Mouse (Mus musculus) forebrain, embryonic 11.5 days (tissue): Measurements from ENCODE around the gene Spint3. TPM values are rescaled to one million over a fixed set of nuclear protein-coding genes. Genes with fewer than 3 reads are reported as not detected.

Experiments
- ATAC-seq: fragments of 200-750 bp; cut with Nextera tagmentation; replicated peaks from 2 replicates; pipeline ENCODE4 v1.8.0; 2017; ENCODE audit warnings: moderate TSS enrichment; ENCODE audit not compliant: low FRiP score
- DNase-seq: peaks from one replicate; pipeline ENCODE4 v3.0.0-alpha.2; 2017; ENCODE audit warnings: low spot score
- H3K27ac ChIP-seq: fragments of 300-500 bp; sonication (generic); 2 replicates; pipeline ENCODE4 v1.5.1; 2014; ENCODE audit warnings: low read depth, low read length
- H3K27me3 ChIP-seq: fragments of 300-500 bp; sonication (generic); 2 replicates; pipeline ENCODE4 v1.6.1; 2014; ENCODE audit warnings: mild to moderate bottlenecking, low read length, mixed read lengths; ENCODE audit not compliant: control insufficient read depth, insufficient read depth
- H3K36me3 ChIP-seq: fragments of 300-500 bp; sonication (generic); 2 replicates; pipeline ENCODE4 v1.6.1; 2014; ENCODE audit warnings: mild to moderate bottlenecking, low read length, moderate library complexity, mixed read lengths; ENCODE audit not compliant: control insufficient read depth, insufficient read depth
- H3K4me1 ChIP-seq: fragments of 300-500 bp; sonication (generic); replicated peaks from 2 replicates; pipeline ENCODE4 v1.6.1; 2014; ENCODE audit warnings: low read length, mixed read lengths; ENCODE audit not compliant: control insufficient read depth, insufficient read depth
- H3K4me2 ChIP-seq: fragments of 300-500 bp; sonication (generic); 2 replicates; pipeline ENCODE4 v1.6.1; 2014; ENCODE audit warnings: low read depth, mild to moderate bottlenecking, low read length, moderate library complexity, mixed read lengths; ENCODE audit not compliant: severe bottlenecking
- H3K4me3 ChIP-seq: fragments of 300-500 bp; sonication (generic); 2 replicates; pipeline ENCODE4 v1.5.1; 2014; ENCODE audit warnings: low read depth, low read length
- H3K9ac ChIP-seq: fragments of 300-500 bp; sonication (generic); 2 replicates; pipeline ENCODE4 v1.6.1; 2014; ENCODE audit warnings: low read length
- H3K9me3 ChIP-seq: fragments of 300-500 bp; sonication (generic); 2 replicates; pipeline ENCODE4 v1.6.1; 2016; ENCODE audit warnings: low read length, mixed read lengths; ENCODE audit not compliant: control insufficient read depth
- WGBS: fragments of 180-500 bp; shearing (Covaris S2); extraction: QIAGEN DNeasy Blood & Tissue Kit; methylation state at CpG from one replicate; pipeline ENCODE4 v1.1.7; 2014; 5-methylcytosine and 5-hydroxymethylcytosine counted together
- polyA plus RNA-seq: library from polyadenylated mRNA; unstranded; fragments of >200 nt; fragmentation: Nextera tagmentation; extraction: Ambion mirVana; gene quantifications from 2 replicates; pipeline ENCODE4 v1.2.1, GENCODE M21; 2014

Gene Spint3
- polyA plus RNA-seq, 1 experiment from 2014 or later, result not detected

DNA sequence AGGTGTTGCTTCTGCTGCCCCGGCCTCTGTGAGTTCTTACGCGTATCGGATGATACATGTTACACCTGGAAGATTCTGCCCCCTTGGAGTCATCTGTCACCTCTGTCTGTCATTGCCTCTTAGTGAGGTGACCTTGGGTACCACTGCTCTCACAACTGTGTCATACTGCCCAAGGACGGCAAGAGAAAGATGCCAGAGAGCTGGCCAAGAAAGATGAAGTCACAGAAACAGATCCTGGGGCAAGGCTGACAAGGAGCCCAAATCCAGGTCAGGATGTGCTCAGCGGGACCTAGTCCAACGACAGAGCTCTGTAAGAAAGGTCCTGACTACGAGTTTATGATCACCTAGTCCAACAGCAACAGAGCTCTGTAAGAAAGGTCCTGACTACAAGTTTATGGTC lies 13.2 kb downstream of the Spint3 start:
- Histone ChIP-seq H3K27me3 (no peaks in the 10 kb centered on the region; the same call in 1 of the 2 replicates), H3K4me3 (no peak overlapping the region), H3K4me1 (peaks cover 10% of the 10 kb centered on the region; the same call in 1 of the 2 replicates), H3K9ac (no peak overlapping the region), H3K9me3 (no peaks in the 10 kb centered on the region), H3K36me3 (no peaks in the 10 kb centered on the region), H3K27ac (no peak overlapping the region), H3K4me2 (no peak overlapping the region)
- ATAC-seq, result no peak
- WGBS, result 92% methylated on average over 8 of the region's 8 CpGs
- no peak for DNase-seq

DNA sequence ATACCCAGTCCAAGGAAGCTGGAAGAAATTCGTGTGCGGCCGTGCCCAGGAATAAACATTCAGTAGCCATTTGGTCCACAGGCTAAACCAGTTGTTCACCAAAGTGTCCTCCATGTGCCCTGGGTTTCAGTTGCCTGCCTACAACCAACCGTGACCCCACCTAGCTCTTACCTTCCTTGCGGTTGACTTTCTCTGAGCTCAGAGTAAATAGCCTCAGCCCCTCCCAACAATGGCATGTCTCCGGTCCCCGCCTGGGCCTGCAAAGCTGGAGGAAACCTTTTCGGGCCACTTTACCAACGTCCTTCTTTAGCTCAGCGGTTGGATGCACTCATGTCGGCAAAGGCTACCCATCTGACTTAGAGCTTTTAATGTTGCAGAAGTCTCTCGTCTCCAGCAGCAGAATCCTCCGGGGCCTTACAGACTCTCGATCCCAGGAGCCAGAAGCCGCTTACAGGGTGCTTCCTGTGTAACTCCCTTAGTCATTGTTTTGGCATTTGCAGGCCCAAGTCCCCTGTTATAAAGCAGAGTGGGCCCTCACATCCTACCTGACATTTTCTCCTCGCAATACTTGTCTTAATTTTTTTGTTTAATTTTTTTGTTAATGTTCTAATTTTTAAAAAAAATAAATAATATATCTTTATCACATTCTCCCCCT lies 14.1 kb downstream of the Spint3 start:
- no peak for DNase-seq

DNA sequence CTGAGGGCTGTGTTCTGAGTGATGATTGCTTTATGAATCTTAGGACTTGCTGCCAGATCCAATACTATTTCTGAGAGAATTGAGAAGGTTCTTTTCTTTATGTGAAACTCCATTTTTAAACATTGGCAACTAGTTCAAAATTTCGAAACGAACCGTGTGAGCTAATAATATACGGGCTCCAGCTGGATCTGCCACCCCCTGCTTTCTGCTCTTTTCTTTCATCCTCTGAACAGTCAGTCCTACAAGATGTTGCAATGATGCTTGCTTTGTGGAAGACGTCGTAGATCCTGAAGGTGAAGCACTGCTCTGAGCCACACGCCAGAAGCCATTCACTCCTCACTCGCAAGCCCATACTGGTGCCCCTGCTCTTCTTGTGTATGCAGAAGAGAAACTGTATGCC lies 14.8 kb downstream of the Spint3 start:
- Histone ChIP-seq H3K9ac (no peak overlapping the region), H3K4me1 (peaks cover 10% of the 10 kb centered on the region; the same call in 1 of the 2 replicates), H3K27ac (no peak overlapping the region), H3K4me2 (no peak overlapping the region), H3K27me3 (no peaks in the 10 kb centered on the region; the same call in 1 of the 2 replicates), H3K36me3 (no peaks in the 10 kb centered on the region), H3K9me3 (no peaks in the 10 kb centered on the region), H3K4me3 (no peak overlapping the region)
- 86% methylated on average over 8 of the region's 8 CpGs for WGBS
- no peak for ATAC-seq
- DNase-seq, result no peak

More for the DNA sequence above, 14.1 kb downstream of the Spint3 start:
- Histone ChIP-seq H3K9ac (no peak overlapping the region), H3K27me3 (no peaks in the 10 kb centered on the region; the same call in 1 of the 2 replicates), H3K27ac (no peak overlapping the region), H3K4me3 (no peak overlapping the region), H3K4me1 (peaks cover 10% of the 10 kb centered on the region; the same call in 1 of the 2 replicates), H3K4me2 (no peak overlapping the region), H3K9me3 (no peaks in the 10 kb centered on the region), H3K36me3 (no peaks in the 10 kb centered on the region)
- no peak for ATAC-seq
- 47% methylated on average over 16 of the region's 16 CpGs for WGBS

DNA sequence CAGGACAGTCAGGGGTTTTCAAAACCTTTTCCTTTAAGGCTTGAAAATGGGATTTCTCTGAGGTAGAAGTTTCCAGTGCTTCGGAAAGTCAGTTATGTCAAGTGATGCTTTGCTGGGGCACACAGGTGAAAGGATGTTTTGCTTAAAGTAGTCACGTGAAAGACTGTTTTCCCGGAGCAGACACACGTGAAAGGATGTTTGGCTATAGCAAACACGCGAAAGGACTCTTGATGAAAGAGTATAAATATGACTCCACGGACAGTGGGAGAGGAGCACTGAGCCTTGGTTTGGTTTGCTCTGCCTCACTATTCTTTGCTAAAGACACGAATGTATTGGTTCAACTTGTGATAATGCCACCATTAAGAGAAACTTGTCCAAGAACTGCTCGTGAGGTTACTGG lies 21.8 kb downstream of the Spint3 start:
- 89% methylated on average over 9 of the region's 9 CpGs for WGBS
- H3K27me3 ChIP-seq, result no peaks in the 10 kb centered on the region
- no peak overlapping the region for H3K27ac ChIP-seq
- no peak overlapping the region for H3K4me2 ChIP-seq
- no peak for DNase-seq
- 0 out of 2 replicates have a peak, but pooled peaks cover 3% of the 10 kb centered on the region for H3K4me1 ChIP-seq
- no peak for ATAC-seq
- H3K9me3 ChIP-seq, result no peaks in the 10 kb centered on the region
- no peak overlapping the region for H3K4me3 ChIP-seq
- no peaks in the 10 kb centered on the region for H3K36me3 ChIP-seq
- H3K9ac ChIP-seq, result no peak overlapping the region

DNA sequence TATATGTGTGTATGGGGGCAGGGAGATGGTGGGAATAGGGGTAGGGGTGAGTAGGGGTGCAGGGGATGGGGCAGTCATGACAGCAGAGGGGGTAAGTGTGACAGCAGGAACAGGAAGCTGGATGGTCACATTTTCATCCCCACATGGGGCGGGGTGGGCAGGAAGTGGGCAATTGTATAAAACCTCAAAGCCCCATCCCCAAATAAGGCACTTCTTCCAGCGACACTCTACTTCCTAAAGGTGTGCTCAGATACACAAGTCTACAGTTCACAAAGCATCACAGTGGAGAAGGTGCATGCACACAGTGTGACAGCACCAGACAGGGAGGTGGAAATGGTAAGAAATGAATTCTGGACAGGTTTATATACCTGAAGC lies 22.4 kb downstream of the Spint3 start:
- no peaks in the 10 kb centered on the region for H3K27me3 ChIP-seq
- H3K4me2 ChIP-seq, result no peak overlapping the region
- H3K9me3 ChIP-seq, result no peaks in the 10 kb centered on the region
- no peak for DNase-seq
- H3K4me1 ChIP-seq, result 0 out of 2 replicates have a peak, but pooled peaks cover 3% of the 10 kb centered on the region
- WGBS, result 73% methylated on average over 2 of the region's 2 CpGs
- H3K36me3 ChIP-seq, result no peaks in the 10 kb centered on the region
- H3K27ac ChIP-seq, result no peak overlapping the region
- no peak for ATAC-seq
- no peak overlapping the region for H3K9ac ChIP-seq
- H3K4me3 ChIP-seq, result no peak overlapping the region

DNA sequence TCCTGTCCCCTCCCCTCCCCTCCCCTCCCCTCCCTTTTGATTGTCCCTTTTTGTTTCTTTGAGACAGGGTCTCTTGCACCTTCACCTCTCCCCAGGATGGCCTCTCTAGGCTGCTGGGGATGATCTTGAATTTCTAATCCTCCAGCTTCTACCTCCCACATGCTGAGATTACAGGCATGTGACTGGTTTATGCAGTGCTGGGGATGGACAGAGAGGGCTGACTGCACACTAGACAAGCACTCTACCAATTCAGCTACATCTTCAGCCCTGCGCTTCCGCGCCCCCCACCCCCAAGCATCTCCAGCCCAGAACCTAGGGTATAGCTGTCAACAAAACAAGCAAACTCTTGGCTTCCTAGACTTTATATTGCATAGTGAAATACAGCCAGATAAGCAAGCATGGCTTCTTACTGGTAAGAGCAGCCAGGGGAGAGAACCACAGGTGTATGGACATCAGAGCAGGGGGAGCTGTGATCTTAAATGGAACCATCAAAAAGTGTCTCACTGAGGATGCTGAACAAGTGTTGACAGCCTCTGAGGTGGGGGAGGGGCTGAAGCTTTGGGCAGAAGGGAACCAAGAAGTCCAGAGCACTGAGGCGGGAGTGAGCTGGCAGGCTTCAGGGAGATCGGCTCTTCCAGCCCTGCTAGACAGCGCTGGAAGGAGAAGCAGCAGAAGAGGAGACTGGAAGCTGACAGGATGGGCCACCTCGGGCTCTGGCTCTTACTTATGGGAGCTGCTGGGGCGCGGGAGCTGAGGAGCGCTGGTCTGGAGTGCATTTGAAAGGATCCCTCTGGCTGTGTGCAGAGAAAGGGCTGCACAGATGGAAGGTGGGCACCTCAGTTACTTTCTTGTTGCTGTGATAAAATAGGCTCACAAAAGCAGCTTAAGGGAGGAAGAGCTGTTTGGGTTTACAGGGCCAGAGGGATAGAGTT lies 23.0 kb downstream of the Spint3 start:
- Histone ChIP-seq H3K36me3 (no peaks in the 10 kb centered on the region), H3K9me3 (no peaks in the 10 kb centered on the region), H3K9ac (peak overlapping the region; percentile 23; the same call in 1 of the 2 replicates), H3K27me3 (no peaks in the 10 kb centered on the region), H3K4me3 (no peak overlapping the region), H3K4me2 (no peak overlapping the region), H3K27ac (no peak overlapping the region), H3K4me1 (0 out of 2 replicates have a peak, but pooled peaks cover 3% of the 10 kb centered on the region)
- ATAC-seq, result no peak
- peak; percentile 54 for DNase-seq
- WGBS, result 19% methylated on average over 10 of the region's 10 CpGs

- DNase-seq (no peak), ATAC-seq (no peak)
- 46% methylated on average over 4 of the region's 4 CpGs for WGBS
- no peaks in the 10 kb centered on the region for H3K9me3 ChIP-seq
- no peak overlapping the region for H3K4me3 ChIP-seq
- no peaks in the 10 kb centered on the region for H3K27me3 ChIP-seq
- H3K4me2 ChIP-seq, result no peak overlapping the region
- no peaks in the 10 kb centered on the region for H3K36me3 ChIP-seq
- H3K4me1 ChIP-seq, result 0 out of 2 replicates have a peak, but pooled peaks cover 3% of the 10 kb centered on the region
- no peak overlapping the region for H3K27ac ChIP-seq
- no peak overlapping the region for H3K9ac ChIP-seq
Observed at GRCm38 (mm10) chr2:164549338-164549737, 23.9 kb downstream of the Spint3 start.

DNA sequence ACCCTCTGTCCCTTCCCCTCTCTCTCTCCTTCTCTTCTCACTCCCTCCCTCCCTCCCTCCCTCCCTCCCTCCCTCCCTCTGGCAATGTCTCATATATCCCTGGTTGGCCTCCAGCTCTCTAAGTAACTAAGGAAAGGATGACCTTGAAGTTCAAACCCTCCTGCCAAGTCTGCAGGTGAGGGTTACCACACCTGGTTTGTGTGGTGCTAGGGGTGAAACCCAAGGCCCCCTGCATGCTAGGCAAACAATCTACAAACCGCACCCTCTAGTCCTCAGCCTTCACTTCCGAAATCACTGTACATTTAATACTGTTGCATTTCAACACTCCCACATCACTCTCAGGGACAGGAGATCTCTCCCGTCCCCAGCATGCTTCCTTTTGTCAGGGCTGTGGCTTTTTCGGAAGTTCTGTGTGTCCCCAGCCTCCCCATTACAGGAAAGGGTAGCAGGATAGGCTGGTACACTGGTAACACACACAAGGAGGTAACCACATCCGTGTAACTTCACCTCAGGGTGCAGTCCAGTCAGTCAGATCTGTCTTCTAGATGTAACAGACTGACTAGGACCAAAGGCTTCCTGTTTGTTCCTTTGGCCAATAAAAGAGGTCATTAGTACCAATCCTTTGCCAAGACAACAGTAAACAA lies 28.7 kb downstream of the Spint3 start:
- ATAC-seq (no peak), DNase-seq (no peak)
- no peaks in the 10 kb centered on the region for H3K9me3 ChIP-seq
- no peak overlapping the region for H3K27ac ChIP-seq
- H3K4me1 ChIP-seq, result no peaks in the 10 kb centered on the region
- no peaks in the 10 kb centered on the region for H3K27me3 ChIP-seq
- WGBS, result 59% methylated on average over 5 of the region's 5 CpGs
- H3K4me3 ChIP-seq, result no peak overlapping the region
- no peaks in the 10 kb centered on the region for H3K36me3 ChIP-seq
- no peak overlapping the region for H3K9ac ChIP-seq
- no peak overlapping the region for H3K4me2 ChIP-seq
